Mouse (Mus musculus): Measurements from ENCODE around the gene Ube2q2. TPM values are rescaled to one million over a fixed set of nuclear protein-coding genes. Genes with fewer than 3 reads are reported as not detected.

The Ube2q2 gene
- polyA plus RNA-seq, 1 experiment from 2014 or later: 10.9 TPM

DNA sequence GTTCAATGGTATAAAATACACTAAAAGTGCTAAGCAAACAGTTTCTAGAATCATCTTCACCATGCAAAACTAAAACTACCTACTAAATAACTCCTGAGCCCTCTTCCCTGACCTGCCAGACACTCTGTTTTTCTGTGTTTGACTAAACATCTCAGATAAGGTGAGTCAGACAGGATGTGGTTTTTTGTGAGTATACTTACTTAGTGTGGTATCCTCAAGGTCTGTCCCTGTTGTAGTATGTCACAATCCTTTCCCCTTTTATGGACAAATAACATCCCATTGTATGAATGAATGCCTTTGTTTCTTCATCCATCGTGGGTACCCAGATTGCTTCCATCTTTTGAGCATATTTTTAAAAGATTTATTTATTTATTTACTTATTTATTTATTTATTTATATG lies 22.4 kb upstream of the Ube2q2 start:
- no peaks in the 10 kb centered on the region for H3K9me3 ChIP-seq (replicated peaks)
- no peak for ATAC-seq (ENCODE audit: insufficient read depth)
- H3K27ac ChIP-seq (replicated peaks): no peak overlapping the region
- H3K9ac ChIP-seq: no peak overlapping the region
- no peaks in the 10 kb centered on the region for H3K4me1 ChIP-seq (replicated peaks)
- 36% methylated on average over 1 of the region's 1 CpGs for WGBS (ENCODE audit: insufficient replicate concordance)
- no peak overlapping the region for H3K4me3 ChIP-seq (replicated peaks)
- no peaks in the 10 kb centered on the region for H3K27me3 ChIP-seq
- H3K36me3 ChIP-seq (replicated peaks): no peaks in the 10 kb centered on the region
- no peak overlapping the region for H3K4me2 ChIP-seq

DNA sequence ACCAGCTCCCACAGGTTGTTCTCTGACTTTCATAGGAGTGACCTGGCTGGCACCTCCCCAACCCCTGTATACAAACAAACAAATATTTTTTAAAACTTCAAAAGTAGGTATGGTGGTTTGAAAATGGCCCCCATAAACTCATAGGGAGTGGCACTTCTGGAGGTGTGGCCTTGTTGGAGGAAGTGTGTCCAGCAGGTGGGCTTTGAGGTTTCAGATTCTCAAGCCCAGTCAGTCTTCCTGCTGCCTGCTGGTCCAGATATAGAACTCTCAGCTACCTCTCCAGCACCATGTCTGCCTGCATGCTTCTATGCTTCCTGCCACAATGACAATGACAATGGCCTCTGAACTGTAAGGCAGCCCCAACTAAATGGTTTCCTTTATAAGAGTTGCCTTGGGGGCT lies 16.8 kb upstream of the Ube2q2 start:
- H3K4me1 ChIP-seq (replicated peaks): no peaks in the 10 kb centered on the region
- H3K9me3 ChIP-seq (replicated peaks): no peaks in the 10 kb centered on the region
- no peak overlapping the region for H3K4me3 ChIP-seq (replicated peaks)
- H3K27me3 ChIP-seq: no peaks in the 10 kb centered on the region
- H3K9ac ChIP-seq: no peak overlapping the region
- no peak overlapping the region for H3K27ac ChIP-seq (replicated peaks)
- H3K4me2 ChIP-seq: no peak overlapping the region
- no peak for ATAC-seq (ENCODE audit: insufficient read depth)
- no peaks in the 10 kb centered on the region for H3K36me3 ChIP-seq (replicated peaks)

DNA sequence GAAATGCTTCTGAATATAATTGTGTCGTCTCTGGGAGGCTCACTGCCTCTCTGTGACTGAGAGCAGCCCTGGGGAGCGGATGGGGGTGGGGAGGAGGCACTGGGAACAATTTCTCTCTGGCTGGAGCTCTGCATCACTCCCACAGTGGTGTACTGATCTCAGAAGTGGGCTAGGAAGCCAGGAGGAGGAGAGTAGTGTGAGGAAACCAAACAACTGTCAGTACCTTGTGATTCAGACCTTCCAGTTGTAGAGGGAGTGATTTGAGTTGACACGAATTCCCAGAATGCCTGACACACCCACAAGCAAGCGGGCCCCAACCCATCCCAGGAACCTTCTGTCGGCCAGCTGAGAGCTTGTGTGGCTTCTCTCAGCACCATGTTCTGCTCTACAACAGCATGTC lies 12.1 kb upstream of the Ube2q2 start:
- no peaks in the 10 kb centered on the region for H3K9me3 ChIP-seq (replicated peaks)
- H3K4me3 ChIP-seq (replicated peaks): no peak overlapping the region
- H3K36me3 ChIP-seq (replicated peaks): no peaks in the 10 kb centered on the region
- no peak overlapping the region for H3K9ac ChIP-seq
- no peak overlapping the region for H3K27ac ChIP-seq (replicated peaks)
- 31% methylated on average over 5 of the region's 5 CpGs for WGBS (ENCODE audit: insufficient replicate concordance)
- H3K4me2 ChIP-seq: no peak overlapping the region
- no peaks in the 10 kb centered on the region for H3K27me3 ChIP-seq
- no peak for ATAC-seq (ENCODE audit: insufficient read depth)
- H3K4me1 ChIP-seq (replicated peaks): no peaks in the 10 kb centered on the region

DNA sequence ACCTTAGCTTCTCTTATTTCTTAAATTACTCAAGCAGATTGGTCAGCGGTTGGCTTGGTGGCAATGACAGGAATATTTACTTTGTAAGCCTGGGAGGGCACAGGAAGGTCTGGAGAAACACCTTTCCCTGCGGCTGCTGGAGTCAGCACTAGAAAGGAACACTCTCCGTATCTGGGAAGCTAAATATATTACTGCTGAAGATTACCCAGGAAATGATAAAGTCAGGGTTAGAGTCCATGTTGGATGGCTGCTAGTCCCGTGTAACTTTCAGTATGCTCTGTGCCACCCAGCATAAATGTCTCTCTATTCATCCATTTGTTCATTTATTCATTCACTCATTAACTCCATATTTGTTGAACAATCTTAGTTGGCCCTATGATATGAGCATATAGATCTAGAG lies 11.5 kb upstream of the Ube2q2 start:
- Histone ChIP-seq H3K9ac (no peak overlapping the region), H3K9me3 (replicated peaks) (no peaks in the 10 kb centered on the region), H3K4me2 (no peak overlapping the region), H3K36me3 (replicated peaks) (no peaks in the 10 kb centered on the region), H3K4me1 (replicated peaks) (no peaks in the 10 kb centered on the region), H3K4me3 (replicated peaks) (no peak overlapping the region), H3K27ac (replicated peaks) (no peak overlapping the region), H3K27me3 (no peaks in the 10 kb centered on the region)
- WGBS (ENCODE audit: insufficient replicate concordance): 38% methylated on average over 4 of the region's 4 CpGs
- no peak for ATAC-seq (ENCODE audit: insufficient read depth)

DNA sequence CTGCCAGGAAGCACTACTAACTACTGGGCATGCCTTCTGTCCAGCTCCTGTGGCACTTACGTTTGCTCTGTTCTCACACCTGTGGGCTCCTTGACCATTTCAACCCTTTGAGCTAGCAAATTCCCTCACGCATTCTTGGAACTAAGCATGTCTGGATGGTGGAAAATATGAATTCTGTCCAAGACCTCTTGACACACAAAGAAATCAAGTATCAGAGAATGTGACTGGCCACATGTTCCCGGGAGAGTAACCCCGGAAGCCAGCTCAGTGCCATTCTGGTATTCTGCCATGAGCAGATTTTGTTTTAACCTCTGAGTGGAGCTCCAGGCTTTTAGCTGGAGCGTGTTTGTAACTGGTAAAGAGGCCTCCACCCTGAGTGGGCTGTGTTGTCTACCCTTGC lies 8.7 kb upstream of the Ube2q2 start:
- H3K27me3 ChIP-seq: no peaks in the 10 kb centered on the region
- no peak for ATAC-seq (ENCODE audit: insufficient read depth)

DNA sequence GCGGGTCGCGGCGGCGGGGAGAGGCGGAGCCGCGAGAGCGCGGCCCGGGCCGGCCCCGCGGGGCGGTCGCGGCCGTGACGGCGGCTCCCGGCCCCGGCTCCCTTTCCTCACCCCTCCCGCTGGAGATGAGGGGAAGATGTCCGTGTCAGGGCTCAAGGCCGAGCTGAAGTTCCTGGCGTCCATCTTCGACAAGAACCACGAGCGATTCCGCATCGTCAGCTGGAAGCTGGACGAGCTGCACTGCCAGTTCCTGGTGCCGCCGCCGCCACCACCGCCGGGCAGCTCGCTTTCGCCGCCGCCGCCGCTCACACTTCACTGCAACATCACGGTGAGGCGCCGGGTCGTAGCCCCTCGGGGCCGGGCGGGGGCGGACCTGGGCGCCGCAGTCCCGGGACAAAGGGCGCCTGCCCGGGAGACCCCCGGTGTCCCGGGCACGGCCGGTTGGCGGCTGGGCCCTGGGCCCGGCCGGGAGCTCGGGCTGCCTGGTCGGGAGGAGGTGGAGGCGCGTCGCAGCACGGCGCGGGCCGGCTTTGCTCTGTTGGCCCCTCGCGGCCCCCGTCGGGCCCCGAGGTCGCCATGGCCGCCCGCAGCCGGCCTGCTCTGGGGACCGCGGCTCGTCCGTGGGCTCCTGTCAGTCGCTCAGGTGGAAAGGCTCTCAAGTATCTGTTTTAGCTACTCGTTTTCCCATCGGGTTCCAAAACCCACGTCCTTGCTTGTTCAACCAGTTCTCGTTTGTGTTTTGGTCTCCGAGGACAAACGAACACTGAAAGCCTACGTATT lies 1.0 kb downstream of the Ube2q2 start:
- H3K36me3 ChIP-seq (replicated peaks): no peaks in the 10 kb centered on the region
- H3K4me1 ChIP-seq (replicated peaks): peaks cover 32% of the 10 kb centered on the region
- H3K4me3 ChIP-seq (replicated peaks): peak overlapping the region; percentile 92
- H3K9ac ChIP-seq: peak overlapping the region; percentile 82
- 0 out of 2 replicates have a peak, but pooled peaks cover 3% of the 10 kb centered on the region for H3K27me3 ChIP-seq
- peak overlapping the region; percentile 73 for H3K27ac ChIP-seq (replicated peaks)
- H3K9me3 ChIP-seq (replicated peaks): no peaks in the 10 kb centered on the region
- WGBS (ENCODE audit: insufficient replicate concordance): under 1% methylated on average over 92 of the region's 93 CpGs
- ATAC-seq (ENCODE audit: insufficient read depth): peak; percentile 82
- H3K4me2 ChIP-seq: peak overlapping the region; percentile 94

More for the DNA sequence above, 8.7 kb upstream of the Ube2q2 start:
- no peak overlapping the region for H3K27ac ChIP-seq (replicated peaks)
- no peaks in the 10 kb centered on the region for H3K36me3 ChIP-seq (replicated peaks)
- H3K9ac ChIP-seq: no peak overlapping the region
- H3K4me1 ChIP-seq (replicated peaks): no peaks in the 10 kb centered on the region
- no peak overlapping the region for H3K4me3 ChIP-seq (replicated peaks)
- H3K9me3 ChIP-seq (replicated peaks): no peaks in the 10 kb centered on the region
- H3K4me2 ChIP-seq: no peak overlapping the region
- WGBS (ENCODE audit: insufficient replicate concordance): 69% methylated on average over 5 of the region's 5 CpGs

DNA sequence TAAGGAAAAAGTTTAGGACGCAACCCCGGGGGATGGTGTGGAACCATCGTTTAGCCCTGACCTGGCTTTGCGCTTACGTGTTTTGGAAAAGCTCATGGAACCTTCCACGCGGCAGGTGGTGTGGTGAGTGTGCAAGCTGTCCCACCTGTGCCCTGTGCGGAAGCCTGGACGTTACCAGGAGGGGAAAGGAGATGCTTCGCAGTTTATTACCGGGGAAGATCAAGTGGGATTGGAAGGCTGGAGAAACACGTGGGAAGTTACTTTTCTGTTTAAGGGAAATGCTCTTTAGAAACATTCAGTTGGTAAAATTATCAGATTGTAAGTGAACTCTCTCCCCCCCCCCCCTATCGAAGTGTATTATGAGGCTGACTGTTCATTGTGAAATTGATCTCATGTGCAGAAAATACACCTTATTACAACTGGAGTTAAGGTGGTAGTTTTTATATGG lies 1.6 kb downstream of the Ube2q2 start:
- WGBS (ENCODE audit: insufficient replicate concordance): under 1% methylated on average over 13 of the region's 13 CpGs
- H3K9me3 ChIP-seq (replicated peaks): no peaks in the 10 kb centered on the region
- peak overlapping the region; percentile 92 for H3K4me3 ChIP-seq (replicated peaks)
- H3K27me3 ChIP-seq: 0 out of 2 replicates have a peak, but pooled peaks cover 3% of the 10 kb centered on the region
- peaks cover 32% of the 10 kb centered on the region for H3K4me1 ChIP-seq (replicated peaks)
- H3K4me2 ChIP-seq: peak overlapping the region; percentile 94
- no peaks in the 10 kb centered on the region for H3K36me3 ChIP-seq (replicated peaks)
- H3K27ac ChIP-seq (replicated peaks): 0 out of 2 replicates have a peak overlapping the region, but pooled peaks have one; percentile 73
- peak; percentile 41; the same call in 1 of the 2 replicates for ATAC-seq (ENCODE audit: insufficient read depth)
- peak overlapping the region; percentile 82 for H3K9ac ChIP-seq

DNA sequence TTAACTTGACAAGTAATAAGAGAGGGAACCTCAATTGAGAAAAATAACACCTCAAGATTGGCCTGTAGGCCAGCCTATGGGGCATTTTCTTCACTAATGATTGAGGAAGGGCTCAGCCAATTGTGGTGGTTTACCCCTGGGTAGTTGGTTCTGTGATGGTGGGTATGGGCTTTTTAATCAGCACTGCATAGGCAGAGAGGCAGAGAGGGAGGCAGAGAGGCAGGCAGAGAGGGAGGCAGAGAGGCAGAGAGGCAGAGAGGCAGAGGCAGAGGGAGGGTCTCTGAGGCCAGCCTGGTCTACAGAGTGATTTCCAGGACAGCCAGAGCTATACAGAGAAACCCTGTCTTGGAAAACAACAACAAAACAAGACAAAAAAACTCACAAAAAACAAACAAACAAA lies 2.4 kb downstream of the Ube2q2 start:
- peak overlapping the region; percentile 92 for H3K4me3 ChIP-seq (replicated peaks)
- H3K36me3 ChIP-seq (replicated peaks): no peaks in the 10 kb centered on the region
- peaks cover 32% of the 10 kb centered on the region for H3K4me1 ChIP-seq (replicated peaks)
- H3K9me3 ChIP-seq (replicated peaks): no peaks in the 10 kb centered on the region
- ATAC-seq (ENCODE audit: insufficient read depth): no peak
- 0 out of 2 replicates have a peak, but pooled peaks cover 3% of the 10 kb centered on the region for H3K27me3 ChIP-seq
- peak overlapping the region; percentile 82; the same call in 1 of the 2 replicates for H3K9ac ChIP-seq
- H3K27ac ChIP-seq (replicated peaks): 0 out of 2 replicates have a peak overlapping the region, but pooled peaks have one; percentile 1
- peak overlapping the region; percentile 94 for H3K4me2 ChIP-seq

DNA sequence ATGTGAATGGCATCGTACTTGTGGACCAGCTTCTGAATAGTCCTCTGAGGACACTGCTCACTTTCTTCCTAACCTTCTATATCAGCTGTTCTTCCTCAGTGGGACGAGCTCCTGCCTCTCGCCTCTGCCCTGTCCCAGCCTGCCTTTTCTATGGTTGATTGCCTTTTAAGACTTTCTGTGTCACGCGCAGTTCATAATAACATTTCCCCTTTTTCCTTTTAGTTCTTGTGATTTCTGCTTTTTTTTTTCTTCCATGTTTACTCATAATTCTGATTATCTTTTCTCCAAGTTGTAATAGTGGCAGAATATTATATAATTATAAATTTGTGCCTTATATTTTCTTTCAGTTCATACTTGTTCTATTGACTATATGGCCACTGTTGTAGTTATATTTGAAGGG lies 4.3 kb downstream of the Ube2q2 start:
- Histone ChIP-seq H3K4me3 (replicated peaks) (no peak overlapping the region), H3K4me2 (no peak overlapping the region), H3K9ac (no peak overlapping the region), H3K27me3 (0 out of 2 replicates have a peak, but pooled peaks cover 3% of the 10 kb centered on the region), H3K27ac (replicated peaks) (no peak overlapping the region), H3K36me3 (replicated peaks) (no peaks in the 10 kb centered on the region), H3K9me3 (replicated peaks) (no peaks in the 10 kb centered on the region), H3K4me1 (replicated peaks) (peaks cover 32% of the 10 kb centered on the region)
- WGBS (ENCODE audit: insufficient replicate concordance): 75% methylated on average over 5 of the region's 5 CpGs
- no peak for ATAC-seq (ENCODE audit: insufficient read depth)

DNA sequence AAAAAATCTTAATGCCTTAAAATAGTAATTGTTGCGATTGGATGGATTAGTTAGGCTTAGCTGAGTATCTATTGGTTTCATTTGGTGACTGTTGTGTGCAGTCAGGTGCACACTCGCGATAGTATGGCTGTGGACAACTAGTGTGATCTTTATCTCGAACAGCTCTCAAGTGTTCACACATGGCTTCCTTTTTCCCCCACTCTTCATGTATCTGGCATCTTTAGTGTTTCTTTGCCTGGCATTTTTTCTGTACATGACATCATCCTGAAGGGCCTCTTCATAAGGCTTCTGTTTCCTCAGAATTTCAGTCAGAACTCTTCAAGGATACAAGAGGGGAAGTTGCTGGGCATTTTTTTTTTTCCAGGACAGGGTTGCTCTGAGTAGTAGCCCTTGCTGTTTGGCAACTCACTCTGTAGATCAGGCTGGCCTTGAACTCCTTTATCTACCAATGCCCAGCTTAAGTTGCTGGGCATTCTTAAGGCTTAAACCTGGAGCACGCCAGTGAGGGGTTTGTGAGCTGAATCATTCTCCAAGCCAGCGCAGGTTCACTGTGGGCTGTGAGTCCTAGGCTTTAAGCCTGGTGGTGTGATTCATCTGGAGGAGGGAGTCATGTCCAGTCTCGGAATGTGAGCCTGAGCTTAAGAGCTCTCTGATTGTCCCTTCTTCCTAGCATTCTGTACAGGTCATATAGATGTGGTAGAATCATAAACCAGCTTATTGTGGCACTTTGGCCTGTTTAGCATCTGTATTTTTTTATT lies 22.2 kb downstream of the Ube2q2 start:
- Histone ChIP-seq H3K4me1 (replicated peaks) (peaks cover 11% of the 10 kb centered on the region), H3K4me3 (replicated peaks) (no peak overlapping the region), H3K9me3 (replicated peaks) (no peaks in the 10 kb centered on the region), H3K36me3 (replicated peaks) (peaks cover 6% of the 10 kb centered on the region), H3K27me3 (no peaks in the 10 kb centered on the region), H3K4me2 (no peak overlapping the region), H3K27ac (replicated peaks) (no peak overlapping the region), H3K9ac (no peak overlapping the region)
- 34% methylated on average over 7 of the region's 7 CpGs for WGBS (ENCODE audit: insufficient replicate concordance)
- no peak for ATAC-seq (ENCODE audit: insufficient read depth)

DNA sequence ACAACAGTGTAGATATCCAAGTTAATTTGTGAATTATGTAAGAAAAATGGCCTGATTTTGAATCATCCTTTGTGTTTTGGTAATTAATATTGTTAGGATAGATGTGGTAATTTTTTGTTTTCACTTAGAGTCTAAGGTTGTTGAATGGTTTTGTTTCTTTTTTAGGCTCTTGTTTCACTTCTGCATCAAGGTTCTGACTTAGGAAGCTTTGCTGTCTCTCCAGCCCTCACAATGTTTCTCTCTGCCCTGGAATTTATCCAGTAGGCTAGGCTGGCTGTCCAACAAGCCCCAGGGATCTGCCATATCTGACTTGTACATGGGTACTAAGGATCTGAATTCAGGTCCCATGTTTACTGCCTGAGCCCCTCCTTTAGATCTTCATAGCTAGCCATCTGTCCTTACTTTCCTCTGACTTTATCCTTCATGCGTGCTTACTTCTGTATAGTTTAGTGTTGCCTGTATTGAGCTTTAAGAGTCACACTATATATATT lies 23.6 kb downstream of the Ube2q2 start:
- 90% methylated on average over 1 of the region's 1 CpGs for WGBS (ENCODE audit: insufficient replicate concordance)
- no peak for ATAC-seq (ENCODE audit: insufficient read depth)
- H3K4me2 ChIP-seq: no peak overlapping the region

More for the DNA sequence above, 23.6 kb downstream of the Ube2q2 start:
- Histone ChIP-seq H3K27ac (replicated peaks) (no peak overlapping the region), H3K9me3 (replicated peaks) (no peaks in the 10 kb centered on the region), H3K36me3 (replicated peaks) (peaks cover 6% of the 10 kb centered on the region), H3K4me1 (replicated peaks) (peaks cover 11% of the 10 kb centered on the region), H3K27me3 (no peaks in the 10 kb centered on the region), H3K4me3 (replicated peaks) (no peak overlapping the region), H3K9ac (no peak overlapping the region)

Data from liver, embryonic 15.5 days (tissue).